Mouse (Mus musculus) large intestine, adult 2 months (tissue): Measurements from ENCODE around the gene Zfp12. TPM values are rescaled to one million over a fixed set of nuclear protein-coding genes. Genes with fewer than 3 reads are reported as not detected.
"Not testable (repeated sequence)": the region's sequence is repeated elsewhere in the genome, so short reads cannot be mapped to it uniquely, and the experiment has no call there.

ENCODE experiments used
- DNase-seq: peaks from one replicate; pipeline ENCODE4 v3.0.0-alpha.2; 2012; ENCODE audit warnings: low read depth, low spot score
- WGBS: fragments of 180-500 bp; shearing (Covaris S2); methylation state at CpG from one replicate; pipeline ENCODE4 v1.1.7; 2018; 5-methylcytosine and 5-hydroxymethylcytosine counted together
- polyA plus RNA-seq: library from polyadenylated mRNA; depleted of rRNA; stranded (reverse); fragments of >200 nt; gene quantifications from 2 replicates; pipeline ENCODE4 v1.2.3, GENCODE M21; 2012; rRNA removed

The Zfp12 gene
- 4.1 and 4.5 TPM in 2 replicates for polyA plus RNA-seq

GRCm38 (mm10) chr5:143235028-143235693 is at the start of gene Zfp12:
Zfp12 (plus strand) TSS chr5:143235163.
- DNase-seq = peak; percentile 80
- WGBS = under 1% methylated on average over 58 of the region's 58 CpGs

GRCm38 (mm10) chr5:143188014-143188413 is 46.9 kb upstream of the Zfp12 start:
- 71% methylated on average over 1 of the region's 1 CpGs for WGBS
- DNase-seq = not testable (repeated sequence)

- WGBS = 83% methylated on average over 8 of the region's 8 CpGs
- no peak for DNase-seq
Observed at GRCm38 (mm10) chr5:143192806-143193205, 42.2 kb upstream of the Zfp12 start.

- DNase-seq = not testable (repeated sequence)
- whole genome bisulfite sequencing = 53% methylated on average over 8 of the region's 8 CpGs
Observed at GRCm38 (mm10) chr5:143194747-143195146, 40.2 kb upstream of the Zfp12 start.

- WGBS = 68% methylated on average over 2 of the region's 2 CpGs
- no peak for DNase-seq
Observed at GRCm38 (mm10) chr5:143195166-143195565, 39.8 kb upstream of the Zfp12 start.

GRCm38 (mm10) chr5:143196506-143196905 is 38.5 kb upstream of the Zfp12 start:
- DNase-seq = no peak
- 70% methylated on average over 4 of the region's 4 CpGs for WGBS

GRCm38 (mm10) chr5:143205015-143205414 is 29.9 kb upstream of the Zfp12 start:
- 76% methylated on average over 3 of the region's 3 CpGs for WGBS

GRCm38 (mm10) chr5:143213832-143214231 is 21.1 kb upstream of the Zfp12 start:
- DNase-seq = peak; percentile 18
- WGBS = 22% methylated on average over 2 of the region's 2 CpGs

More at GRCm38 (mm10) chr5:143205015-143205414, 29.9 kb upstream of the Zfp12 start:
- no peak for DNase-seq

- 72% methylated on average over 5 of the region's 5 CpGs for WGBS
- no peak for DNase-seq
Observed at GRCm38 (mm10) chr5:143220996-143221395, 14.0 kb upstream of the Zfp12 start.

GRCm38 (mm10) chr5:143222287-143222686 is 12.7 kb upstream of the Zfp12 start:
- no peak for DNase-seq
- WGBS = 61% methylated on average over 1 of the region's 1 CpGs

GRCm38 (mm10) chr5:143226790-143227189 is 8.2 kb upstream of the Zfp12 start, which contains the start of gene Spdye4a:
Spdye4a (minus strand) TSS chr5:143226890.
- DNase-seq = no peak
- WGBS = 87% methylated on average over 3 of the region's 3 CpGs

- no peak for DNase-seq
- WGBS = 32% methylated on average over 9 of the region's 9 CpGs
Observed at GRCm38 (mm10) chr5:143236036-143236435, 1.1 kb downstream of the Zfp12 start.

- no peak for DNase-seq
- 97% methylated on average over 26 of the region's 26 CpGs for WGBS
Observed at GRCm38 (mm10) chr5:143244926-143245325, 10.0 kb downstream of the Zfp12 start.

- DNase-seq = no peak
- WGBS = 88% methylated on average over 6 of the region's 6 CpGs
Observed at GRCm38 (mm10) chr5:143252039-143252438, 17.1 kb downstream of the Zfp12 start.

GRCm38 (mm10) chr5:143252791-143253185 is 17.8 kb downstream of the Zfp12 start:
- WGBS = 83% methylated on average over 18 of the region's 18 CpGs
- DNase-seq = no peak

- WGBS = 55% methylated on average over 103 of the region's 103 CpGs
- no peak for DNase-seq
Observed at GRCm38 (mm10) chr5:143253186-143253880, 18.4 kb downstream of the Zfp12 start.

GRCm38 (mm10) chr5:143253881-143254486 is 19.0 kb downstream of the Zfp12 start:
- DNase-seq = no peak
- WGBS = 61% methylated on average over 81 of the region's 81 CpGs

- WGBS = 82% methylated on average over 66 of the region's 66 CpGs
Observed at GRCm38 (mm10) chr5:143254487-143255130, 19.6 kb downstream of the Zfp12 start.

GRCm38 (mm10) chr5:143255131-143255519 is 20.2 kb downstream of the Zfp12 start:
- WGBS = 78% methylated on average over 24 of the region's 24 CpGs
- no peak for DNase-seq

More at GRCm38 (mm10) chr5:143254487-143255130, 19.6 kb downstream of the Zfp12 start:
- no peak for DNase-seq

- DNase-seq = no peak
- WGBS = 95% methylated on average over 5 of the region's 5 CpGs
Observed at GRCm38 (mm10) chr5:143255802-143256201, 20.8 kb downstream of the Zfp12 start.
